Mouse (Mus musculus) Muller cell, postnatal 12 days (primary cell): ENCODE data around the gene Psmc2.

Experiments used
- DNase-seq: peaks from one replicate; pipeline ENCODE4 v3.0.0-alpha.2; 2015; ENCODE audit errors: inconsistent ontology term

Psmc2 gene

DNA sequence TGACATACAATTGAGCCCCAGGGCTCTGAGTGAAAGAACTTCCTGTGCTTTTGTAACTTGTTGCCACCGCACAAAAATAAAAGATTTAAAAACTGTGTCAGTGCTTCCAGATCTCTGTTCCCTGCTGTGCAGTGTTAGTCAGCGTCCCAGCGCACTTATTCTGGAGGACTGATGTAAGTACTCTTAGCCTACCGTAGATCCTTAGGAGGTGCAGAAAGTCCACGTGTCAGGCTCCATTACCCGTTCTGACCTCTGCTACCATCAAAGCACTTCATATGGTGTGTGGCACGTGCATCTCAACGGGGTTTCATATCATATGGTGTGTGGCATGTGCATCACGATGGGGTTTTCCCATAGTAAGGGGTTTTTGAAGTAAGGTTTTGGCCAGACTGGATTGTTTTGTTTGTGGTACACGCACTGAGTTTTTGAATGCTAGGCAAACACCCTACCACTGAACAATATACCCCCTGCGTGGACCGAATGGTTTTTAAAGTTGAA, 18.7 kb downstream of the Psmc2 start:
- no peak for DNase-seq

DNA sequence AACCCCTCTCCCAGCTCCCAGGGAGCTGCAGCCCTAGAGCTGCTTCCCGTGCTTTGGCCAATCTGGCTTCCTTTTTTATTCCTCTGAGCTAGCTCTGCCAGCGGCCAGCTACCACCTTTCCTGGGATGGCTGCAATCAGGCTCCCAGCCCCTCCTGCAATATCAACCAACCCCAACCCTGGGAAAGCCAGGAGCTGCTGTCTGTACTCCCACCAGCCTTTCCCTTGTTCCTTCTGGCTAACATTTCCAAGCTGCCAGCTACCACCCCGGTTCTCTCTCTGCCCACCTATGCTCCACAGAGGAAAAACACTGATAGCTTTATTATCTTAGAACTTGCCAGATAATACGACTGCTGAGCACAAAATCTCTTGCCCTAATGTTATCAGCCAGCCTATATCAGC, 19.8 kb downstream of the Psmc2 start:
- no peak for DNase-seq

DNA sequence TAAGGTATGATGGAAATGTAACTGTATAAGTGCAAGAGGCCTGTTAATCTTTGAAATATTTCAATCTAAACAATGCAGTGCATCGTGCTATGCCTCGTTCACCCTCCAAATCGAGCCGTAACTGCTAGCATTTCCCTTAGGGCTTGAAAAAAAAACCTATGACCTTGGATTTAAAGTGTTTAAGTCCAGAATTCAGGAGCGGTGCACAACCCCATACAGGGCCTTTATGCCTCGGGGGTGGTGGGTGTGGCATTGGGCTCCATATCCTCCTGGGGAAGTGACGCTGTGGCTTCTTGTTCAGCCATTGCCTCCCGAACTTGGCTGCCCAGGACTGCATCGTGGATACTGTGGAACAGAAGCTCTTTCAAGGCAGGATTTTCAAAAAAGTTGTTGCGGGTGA, 25.8 kb downstream of the Psmc2 start:
- DNase-seq: no peak

DNA sequence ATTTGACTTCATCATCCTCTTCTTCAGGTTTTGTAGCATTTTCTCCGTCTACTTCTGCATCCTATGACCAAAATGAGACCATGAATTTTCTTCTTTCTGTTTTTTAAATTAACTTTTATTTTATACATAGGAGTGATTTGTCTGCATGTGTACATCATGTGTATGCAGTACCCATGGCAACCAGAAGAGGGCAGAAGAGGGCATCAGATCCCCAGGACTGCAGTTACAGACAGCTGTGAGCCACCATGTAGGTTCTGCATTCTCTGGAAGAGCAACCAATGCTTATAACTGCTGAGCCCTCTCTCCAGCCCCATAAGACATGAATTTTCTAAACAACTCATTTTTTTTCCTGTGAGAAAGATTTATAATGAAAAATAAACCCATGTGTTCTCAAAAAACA, 28.9 kb downstream of the Psmc2 start:
- DNase-seq: no peak

DNA sequence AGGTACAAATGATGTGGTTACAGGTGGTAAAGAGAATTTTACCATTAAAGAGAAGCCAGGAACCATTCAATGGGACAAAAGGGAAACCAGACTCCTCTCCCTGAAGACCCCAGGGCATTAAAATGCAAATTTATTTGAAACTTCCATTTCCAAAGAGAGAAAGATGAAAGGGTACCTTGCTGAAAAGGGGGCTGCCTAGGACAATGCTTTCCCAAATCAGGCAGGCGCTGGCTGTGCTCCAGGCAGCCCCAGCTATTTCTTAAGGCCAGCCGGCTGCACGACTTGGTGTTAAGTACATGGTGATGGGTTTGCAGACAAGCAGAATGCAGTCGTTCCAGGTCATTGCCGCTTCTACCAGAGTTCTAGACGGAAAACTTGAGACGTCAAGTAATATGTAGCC, 41.3 kb downstream of the Psmc2 start:
- no peak for DNase-seq

DNA sequence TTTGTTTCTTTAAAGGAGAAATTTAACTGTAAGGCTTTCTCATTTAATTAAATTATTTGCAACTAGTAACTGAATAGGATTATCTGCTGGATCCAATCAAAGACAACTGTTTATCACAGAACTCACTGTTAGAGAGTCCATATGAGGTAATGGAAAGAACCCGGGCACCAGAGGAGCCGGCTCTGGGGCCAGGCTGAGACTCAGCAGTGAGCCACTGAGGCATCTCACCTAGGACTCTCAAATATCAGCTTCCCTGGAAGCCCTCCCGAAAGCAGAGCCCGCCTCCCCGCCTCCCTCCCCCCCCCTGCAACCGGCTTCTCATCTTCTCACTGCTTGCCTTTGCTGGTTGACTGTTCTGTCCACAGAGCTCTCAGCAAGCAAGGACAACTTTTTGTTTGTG, 42.6 kb downstream of the Psmc2 start:
- no peak for DNase-seq

DNA sequence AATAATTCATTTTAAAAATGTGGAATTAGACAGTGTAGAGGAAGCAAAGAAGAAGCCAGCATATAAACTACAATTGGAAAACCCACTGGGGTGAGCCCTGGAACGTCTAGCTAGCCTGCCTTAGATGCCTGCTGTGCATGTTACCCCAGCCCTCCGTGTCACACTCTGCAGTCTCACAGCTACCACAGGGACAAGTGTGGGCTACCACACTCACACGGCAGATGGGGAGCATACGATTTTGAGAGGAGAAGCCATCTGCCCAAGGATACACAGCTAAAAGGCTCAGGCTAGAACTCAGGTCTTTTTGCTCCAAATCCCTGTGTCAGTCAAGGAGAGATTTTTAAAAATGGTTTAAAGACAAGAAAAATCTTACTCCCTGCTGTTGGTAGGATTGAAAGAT, 43.8 kb downstream of the Psmc2 start:
- no peak for DNase-seq

GRCm38 (mm10) chr5:21831761-21832160, 46.7 kb downstream of the Psmc2 start:
- DNase-seq: no peak

DNA sequence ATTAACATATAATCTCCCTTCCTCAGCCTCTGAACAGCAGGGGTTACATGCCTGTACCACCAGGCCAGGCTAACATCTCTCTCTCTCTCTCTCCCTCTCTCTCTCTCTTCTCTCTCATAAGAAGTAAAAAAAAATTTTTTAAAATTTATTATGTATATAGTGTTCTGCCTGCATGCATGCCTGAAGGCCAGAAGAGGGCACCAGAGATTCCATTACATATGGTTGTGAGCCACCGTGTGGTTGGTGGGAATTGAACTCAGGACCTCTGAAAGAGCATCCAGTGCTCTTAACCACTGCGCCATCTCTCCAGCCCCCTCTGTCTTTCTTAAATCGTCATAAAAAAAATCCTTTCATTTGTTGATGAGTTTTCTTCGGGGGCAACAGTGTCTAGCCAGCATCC, 59.6 kb downstream of the Psmc2 start:
- DNase-seq: no peak

- DNase-seq: no peak
These were observed 61.7 kb downstream of the Psmc2 start for GRCm38 (mm10) chr5:21846616-21847290.

DNA sequence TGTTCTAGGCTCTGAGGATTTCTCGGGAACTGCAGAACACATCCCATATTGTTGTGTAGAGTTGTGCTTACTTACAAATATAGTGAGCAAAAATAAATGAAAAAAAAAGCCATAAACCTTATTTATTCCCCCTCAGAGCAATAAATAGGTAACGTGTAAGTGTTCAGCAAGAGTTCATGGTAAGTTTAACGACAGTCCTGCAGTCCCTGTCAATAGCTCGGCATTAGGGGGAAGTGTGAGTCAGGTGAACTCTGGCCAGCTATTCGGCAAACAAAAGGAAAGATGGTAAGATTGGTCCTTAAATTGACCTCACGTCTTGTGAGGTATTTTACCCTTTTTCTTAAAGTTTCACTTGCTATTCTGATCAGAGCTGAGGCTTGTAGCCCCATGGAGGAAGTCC, 62.4 kb downstream of the Psmc2 start:
- no peak for DNase-seq

- no peak for DNase-seq
These were observed 66.7 kb downstream of the Psmc2 start for GRCm38 (mm10) chr5:21851679-21852340.
